Mouse (Mus musculus) neural tube, embryonic 12.5 days (tissue): ENCODE results near the gene Ift20. TPM values are rescaled to one million over a fixed set of nuclear protein-coding genes. Genes with fewer than 3 reads are reported as not detected.
"Not testable (repeated sequence)": the region's sequence is repeated elsewhere in the genome, so short reads cannot be mapped to it uniquely, and the experiment has no call there.

Experiments used
- ATAC-seq: fragments of 200-750 bp; cut with Nextera tagmentation; 2 replicates; pipeline ENCODE4 v1.8.0; 2017; ENCODE audit warnings: low read depth, mild to moderate bottlenecking, moderate TSS enrichment, moderate library complexity; ENCODE audit not compliant: low FRiP score
- H3K27ac ChIP-seq: fragments of 300-500 bp; sonication (generic); 2 replicates; pipeline ENCODE4 v1.5.1; 2016
- H3K27me3 ChIP-seq: fragments of 300-500 bp; sonication (generic); replicated peaks from 2 replicates; pipeline ENCODE4 v1.6.1; 2016; ENCODE audit warnings: mild to moderate bottlenecking
- H3K36me3 ChIP-seq: fragments of 300-500 bp; sonication (generic); 2 replicates; pipeline ENCODE4 v1.6.1; 2016; ENCODE audit warnings: mild to moderate bottlenecking
- H3K4me1 ChIP-seq: fragments of 300-500 bp; sonication (generic); 2 replicates; pipeline ENCODE4 v1.6.1; 2016
- H3K4me2 ChIP-seq: fragments of 300-500 bp; sonication (generic); replicated peaks from 2 replicates; pipeline ENCODE4 v1.6.1; 2016; ENCODE audit warnings: mild to moderate bottlenecking
- H3K4me3 ChIP-seq: fragments of 300-500 bp; sonication (generic); 2 replicates; pipeline ENCODE4 v1.5.1; 2016
- H3K9ac ChIP-seq: fragments of 300-500 bp; sonication (generic); 2 replicates; pipeline ENCODE4 v1.6.1; 2016; ENCODE audit warnings: mild to moderate bottlenecking
- H3K9me3 ChIP-seq: fragments of 300-500 bp; sonication (generic); 2 replicates; pipeline ENCODE4 v1.6.1; 2016; ENCODE audit warnings: mild to moderate bottlenecking
- WGBS: fragments of 180-500 bp; shearing (Covaris S2); methylation state at CpG from one replicate; pipeline ENCODE4 v1.1.7; 2016; 5-methylcytosine and 5-hydroxymethylcytosine counted together
- polyA plus RNA-seq: library from polyadenylated mRNA; unstranded; fragments of >200 nt; fragmentation: Nextera tagmentation; extraction: Ambion mirVana; gene quantifications from 2 replicates; pipeline ENCODE4 v1.2.1, GENCODE M21; 2016

The Ift20 gene
- polyA plus RNA-seq, 1 experiment from 2014 or later = 102 TPM

DNA sequence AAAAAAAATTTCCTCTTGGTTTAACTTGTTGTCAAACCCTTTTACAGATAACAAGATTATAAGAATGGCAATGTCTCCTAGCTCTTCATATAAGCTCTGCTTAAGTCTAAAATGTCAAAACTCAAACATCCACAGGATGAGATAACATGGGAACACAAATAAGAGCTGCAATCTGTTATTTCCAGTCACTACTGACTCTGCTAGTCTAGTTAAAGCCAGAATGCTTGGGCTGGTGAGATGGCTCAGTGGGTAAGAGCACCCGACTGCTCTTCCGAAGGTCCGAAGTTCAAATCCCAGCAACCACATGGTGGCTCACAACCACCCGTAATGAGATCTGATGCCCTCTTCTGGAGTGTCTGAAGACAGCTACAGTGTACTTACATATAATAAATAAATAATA, 37.9 kb downstream of the Ift20 start:
- not testable (repeated sequence) for H3K27ac ChIP-seq, H3K4me3 ChIP-seq, H3K9me3 ChIP-seq, H3K4me1 ChIP-seq, H3K9ac ChIP-seq, ATAC-seq, H3K4me2 ChIP-seq, H3K27me3 ChIP-seq
- 91% methylated on average over 4 of the region's 4 CpGs for WGBS
- H3K36me3 ChIP-seq = peaks cover 55% of the 10 kb centered on the region

DNA sequence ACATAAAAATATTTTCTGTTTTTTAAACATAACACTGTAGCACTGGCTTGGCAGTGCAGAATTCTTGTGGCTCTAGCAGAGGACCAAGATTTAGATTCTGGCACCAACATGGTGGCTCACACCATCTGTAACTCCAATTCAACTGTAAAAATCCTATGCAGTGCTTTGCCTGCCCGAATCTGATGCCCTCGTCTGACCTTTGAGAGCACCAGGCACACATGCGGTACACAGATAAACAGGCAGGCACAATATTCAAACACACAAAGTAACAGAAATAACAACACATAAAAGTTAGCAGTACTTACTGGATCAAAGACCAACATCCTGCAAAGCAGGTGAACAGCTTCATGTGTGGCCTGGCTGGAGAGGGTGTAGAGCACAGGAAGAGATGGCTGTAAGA, 38.4 kb downstream of the Ift20 start:
- Histone ChIP-seq H3K4me3 (no peak overlapping the region), H3K9me3 (no peaks in the 10 kb centered on the region), H3K36me3 (peaks cover 55% of the 10 kb centered on the region), H3K9ac (no peak overlapping the region), H3K27me3 (no peaks in the 10 kb centered on the region), H3K4me1 (no peaks in the 10 kb centered on the region), H3K27ac (no peak overlapping the region), H3K4me2 (no peak overlapping the region)
- no peak for ATAC-seq
- WGBS = 92% methylated on average over 3 of the region's 3 CpGs

DNA sequence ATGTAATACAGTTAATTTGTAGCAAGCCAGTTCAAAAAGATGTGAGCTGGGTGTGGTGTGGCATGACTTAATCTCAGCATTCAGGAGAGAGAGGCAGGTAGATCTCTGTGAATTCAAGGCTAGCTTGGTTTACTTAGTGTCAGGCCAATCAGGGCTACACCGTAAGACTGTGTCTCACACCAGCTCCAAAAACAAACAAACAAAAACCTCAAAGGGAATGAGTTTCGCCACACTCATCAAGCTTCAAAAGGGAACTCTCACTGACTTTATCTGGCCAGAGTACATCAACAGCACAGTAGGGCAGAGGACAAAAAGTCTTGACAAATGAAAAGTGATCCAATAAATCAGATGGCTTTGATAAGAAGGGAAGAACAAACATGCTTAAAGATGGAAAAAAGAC, 38.8 kb downstream of the Ift20 start:
- Histone ChIP-seq H3K36me3 (peaks cover 55% of the 10 kb centered on the region), H3K4me3 (no peak overlapping the region), H3K4me2 (no peak overlapping the region), H3K9ac (no peak overlapping the region), H3K27me3 (no peaks in the 10 kb centered on the region), H3K4me1 (no peaks in the 10 kb centered on the region), H3K9me3 (no peaks in the 10 kb centered on the region), H3K27ac (no peak overlapping the region)
- 64% methylated on average over 2 of the region's 2 CpGs for WGBS
- ATAC-seq = no peak

DNA sequence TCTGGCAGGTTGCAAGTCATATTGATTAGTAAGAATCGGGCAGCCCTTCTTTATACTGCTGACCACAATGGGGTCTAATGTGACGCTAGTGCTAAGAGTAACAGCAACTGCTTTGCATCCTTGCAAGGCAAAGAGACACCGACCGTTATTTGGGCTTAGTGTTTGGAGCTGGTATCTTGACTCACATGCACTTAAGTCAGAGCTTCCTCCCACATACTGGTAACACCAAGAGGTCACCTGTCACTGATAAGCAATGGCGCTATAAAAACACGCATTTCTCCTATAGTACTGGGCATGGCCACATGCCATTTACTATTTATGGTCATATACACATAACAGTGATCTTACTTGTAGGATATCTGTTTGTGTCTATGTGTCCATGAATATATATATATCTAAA, 46.7 kb downstream of the Ift20 start:
- Histone ChIP-seq H3K9ac (no peak overlapping the region), H3K27ac (no peak overlapping the region), H3K4me1 (no peaks in the 10 kb centered on the region), H3K4me3 (no peak overlapping the region), H3K9me3 (no peaks in the 10 kb centered on the region), H3K27me3 (no peaks in the 10 kb centered on the region), H3K4me2 (no peak overlapping the region), H3K36me3 (peaks cover 36% of the 10 kb centered on the region)
- no peak for ATAC-seq
- WGBS = 89% methylated on average over 6 of the region's 6 CpGs

DNA sequence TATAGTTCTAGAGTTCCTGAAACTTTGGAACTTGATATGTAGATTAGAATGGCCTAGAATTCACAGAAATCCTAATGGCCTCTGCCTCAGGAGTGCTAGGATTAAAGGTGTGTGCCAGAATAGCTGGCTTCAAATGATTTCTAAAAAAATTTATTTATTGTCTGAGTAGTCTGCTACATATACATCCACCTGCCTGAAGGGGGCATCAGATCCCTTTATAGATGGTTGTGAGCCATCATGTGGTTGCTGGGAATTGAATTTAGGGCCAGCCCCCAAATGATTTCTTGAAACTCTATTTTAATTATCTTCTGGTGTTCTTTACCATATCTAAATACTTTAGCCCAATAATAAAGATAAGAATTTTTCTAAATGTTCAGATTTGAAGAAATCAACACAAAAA, 49.9 kb downstream of the Ift20 start:
- ATAC-seq = no peak
- peaks cover 23% of the 10 kb centered on the region for H3K36me3 ChIP-seq

DNA sequence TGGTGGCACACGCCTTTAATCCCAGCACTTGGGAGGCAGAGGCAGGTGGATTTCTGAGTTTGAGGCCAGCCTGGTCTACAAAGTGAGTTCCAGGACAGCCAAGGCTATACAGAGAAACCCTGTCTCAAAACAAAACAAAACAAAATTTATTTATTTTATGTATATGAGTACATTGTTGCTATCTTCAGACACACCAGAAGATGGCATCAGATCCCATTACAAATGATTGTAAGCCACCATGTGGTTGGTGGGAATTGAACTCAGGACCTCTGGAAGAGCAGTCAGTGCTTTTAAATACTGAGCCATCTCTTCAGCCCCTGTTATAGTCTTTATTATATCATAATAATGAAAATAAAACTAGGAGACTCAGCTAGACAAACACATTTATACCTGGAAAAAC, 51.5 kb downstream of the Ift20 start:
- peaks cover 19% of the 10 kb centered on the region for H3K36me3 ChIP-seq
- H3K27me3 ChIP-seq, H3K4me2 ChIP-seq, H3K4me3 ChIP-seq, H3K4me1 ChIP-seq, H3K9me3 ChIP-seq, H3K9ac ChIP-seq, H3K27ac ChIP-seq, ATAC-seq: not testable (repeated sequence)
- 98% methylated on average over 1 of the region's 1 CpGs for WGBS

More for the DNA sequence above, 49.9 kb downstream of the Ift20 start:
- Histone ChIP-seq H3K9ac (no peak overlapping the region), H3K4me3 (no peak overlapping the region), H3K4me2 (no peak overlapping the region), H3K4me1 (no peaks in the 10 kb centered on the region), H3K27ac (no peak overlapping the region), H3K27me3 (no peaks in the 10 kb centered on the region), H3K9me3 (no peaks in the 10 kb centered on the region)

Other genes with a start within 250 kb of the Ift20 start
- gene BC030499, start 245.5 kb upstream of the Ift20 start, polyA plus RNA-seq = 0.20 and 0.52 TPM in 2 replicates
- gene Spag5, start 234.8 kb upstream of the Ift20 start, polyA plus RNA-seq = 33.6 and 34.2 TPM in 2 replicates
- 16.8 and 17.2 TPM in 2 replicates for gene Aldoc, start 213.4 kb upstream of the Ift20 start, polyA plus RNA-seq
- 66.4 and 73.6 TPM in 2 replicates for gene Pigs, start 207.9 kb upstream of the Ift20 start, polyA plus RNA-seq
- gene Unc119, start 192.9 kb upstream of the Ift20 start, polyA plus RNA-seq = 80.8 and 89.3 TPM in 2 replicates
- not detected in 2 replicates for gene Foxn1, start 149.8 kb upstream of the Ift20 start, polyA plus RNA-seq
- gene Slc13a2, start 114.1 kb upstream of the Ift20 start, polyA plus RNA-seq = not detected in 2 replicates
- gene Slc46a1, start 70.7 kb upstream of the Ift20 start, polyA plus RNA-seq = 17.5 and 17.6 TPM in 2 replicates
- 35.0 and 37.0 TPM in 2 replicates for gene Sarm1, start 38.6 kb upstream of the Ift20 start, polyA plus RNA-seq
- 109 and 116 TPM in 2 replicates for gene Vtn, start 37.3 kb upstream of the Ift20 start, polyA plus RNA-seq
- not detected in 2 replicates for gene Sebox, start 32.9 kb upstream of the Ift20 start, polyA plus RNA-seq
- gene Tmem199, start 24.2 kb upstream of the Ift20 start, polyA plus RNA-seq = 88.4 and 93.1 TPM in 2 replicates
- 184 and 186 TPM in 2 replicates for gene Poldip2, start 24.2 kb upstream of the Ift20 start, polyA plus RNA-seq
- 53.5 and 58.0 TPM in 2 replicates for gene Tnfaip1, start within 50 bp of the Ift20 start, polyA plus RNA-seq
- gene Tmem97, start 14.4 kb downstream of the Ift20 start, polyA plus RNA-seq = 39.5 and 40.7 TPM in 2 replicates
- 24.7 and 28.2 TPM in 2 replicates for gene Nlk, start 161.0 kb downstream of the Ift20 start, polyA plus RNA-seq
- gene Ccnq, start 215.4 kb downstream of the Ift20 start, polyA plus RNA-seq = 31.3 and 35.3 TPM in 2 replicates